Mouse (Mus musculus): Measurements from ENCODE around the gene Cdkn2c. TPM values are rescaled to one million over a fixed set of nuclear protein-coding genes. Genes with fewer than 3 reads are reported as not detected.

Cdkn2c gene
- polyA plus RNA-seq, 1 experiment = 21.7 TPM

DNA sequence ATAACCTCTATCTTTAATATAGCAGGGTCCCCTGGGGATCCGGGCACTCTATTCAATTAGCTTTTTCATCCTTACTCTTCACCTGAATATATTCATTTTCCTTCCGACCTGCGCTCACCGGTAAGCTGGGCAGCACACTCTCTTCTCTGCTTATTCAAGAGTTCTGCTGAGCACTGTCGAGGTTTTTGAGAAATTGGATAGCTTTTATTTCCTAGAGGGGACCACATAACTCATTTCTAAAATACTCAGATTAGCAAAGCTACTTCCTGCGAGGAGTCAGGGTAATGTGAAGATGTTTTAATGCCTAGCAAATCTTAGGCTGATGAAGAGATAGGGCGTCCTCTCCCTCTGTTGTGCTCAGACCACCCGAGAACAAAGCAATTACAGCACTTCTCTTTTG is 8.2 kb downstream of the Cdkn2c start:
- no peak overlapping the region for H3K27ac ChIP-seq (ENCODE audit: insufficient read depth, low read length)
- peaks cover 3% of the 10 kb centered on the region; the same call in 1 of the 2 replicates for H3K4me1 ChIP-seq (ENCODE audit: control insufficient read depth, insufficient read depth, low read length)
- TF ChIP-seq POLR2A (IDR thresholded peaks at IDR 0.05; ENCODE audit: low read depth, low read length) = no peak
- TF ChIP-seq CTCF (IDR thresholded peaks at IDR 0.05; ENCODE audit: borderline replicate concordance, insufficient read depth, low read length) = no peak
- H3K4me3 ChIP-seq (ENCODE audit: insufficient read depth, low read length) = no peak overlapping the region

GRCm38 (mm10) chr4:109657851-109658500 is 9.0 kb downstream of the Cdkn2c start:
- H3K4me1 ChIP-seq (ENCODE audit: control insufficient read depth, insufficient read depth, low read length) = peaks cover 3% of the 10 kb centered on the region; the same call in 1 of the 2 replicates
- H3K4me3 ChIP-seq (ENCODE audit: insufficient read depth, low read length) = peak overlapping the region; percentile 53
- H3K27ac ChIP-seq (ENCODE audit: insufficient read depth, low read length) = no peak overlapping the region
- TF ChIP-seq CTCF (IDR thresholded peaks at IDR 0.05; ENCODE audit: borderline replicate concordance, insufficient read depth, low read length) (no peak), POLR2A (IDR thresholded peaks at IDR 0.05; ENCODE audit: low read depth, low read length) (no peak)

- Histone ChIP-seq H3K4me1 (ENCODE audit: control insufficient read depth, insufficient read depth, low read length) (peaks cover 3% of the 10 kb centered on the region; the same call in 1 of the 2 replicates), H3K4me3 (ENCODE audit: insufficient read depth, low read length) (peak overlapping the region; percentile 53)
- TF ChIP-seq POLR2A (IDR thresholded peaks at IDR 0.05; ENCODE audit: low read depth, low read length) (no peak), CTCF (IDR thresholded peaks at IDR 0.05; ENCODE audit: borderline replicate concordance, insufficient read depth, low read length) (no peak)
Measured at GRCm38 (mm10) chr4:109657021-109657850, 9.8 kb downstream of the Cdkn2c start.

GRCm38 (mm10) chr4:109656301-109656700 is 10.7 kb downstream of the Cdkn2c start:
- Histone ChIP-seq H3K4me1 (ENCODE audit: control insufficient read depth, insufficient read depth, low read length) (peaks cover 3% of the 10 kb centered on the region; the same call in 1 of the 2 replicates), H3K4me3 (ENCODE audit: insufficient read depth, low read length) (no peak overlapping the region), H3K27ac (ENCODE audit: insufficient read depth, low read length) (no peak overlapping the region)
- TF ChIP-seq POLR2A (IDR thresholded peaks at IDR 0.05; ENCODE audit: low read depth, low read length) (no peak), CTCF (IDR thresholded peaks at IDR 0.05; ENCODE audit: borderline replicate concordance, insufficient read depth, low read length) (no peak)

More at GRCm38 (mm10) chr4:109657021-109657850, 9.8 kb downstream of the Cdkn2c start:
- no peak overlapping the region for H3K27ac ChIP-seq (ENCODE audit: insufficient read depth, low read length)

GRCm38 (mm10) chr4:109655738-109656137 is 11.3 kb downstream of the Cdkn2c start:
- TF ChIP-seq POLR2A (IDR thresholded peaks at IDR 0.05; ENCODE audit: low read depth, low read length) (no peak), CTCF (IDR thresholded peaks at IDR 0.05; ENCODE audit: borderline replicate concordance, insufficient read depth, low read length) (no peak)
- H3K4me3 ChIP-seq (ENCODE audit: insufficient read depth, low read length) = no peak overlapping the region
- H3K27ac ChIP-seq (ENCODE audit: insufficient read depth, low read length) = no peak overlapping the region
- H3K4me1 ChIP-seq (ENCODE audit: control insufficient read depth, insufficient read depth, low read length) = peaks cover 3% of the 10 kb centered on the region; the same call in 1 of the 2 replicates

- Histone ChIP-seq H3K4me1 (ENCODE audit: control insufficient read depth, insufficient read depth, low read length) (peaks cover 3% of the 10 kb centered on the region; the same call in 1 of the 2 replicates), H3K27ac (ENCODE audit: insufficient read depth, low read length) (no peak overlapping the region), H3K4me3 (ENCODE audit: insufficient read depth, low read length) (no peak overlapping the region)
- TF ChIP-seq CTCF (IDR thresholded peaks at IDR 0.05; ENCODE audit: borderline replicate concordance, insufficient read depth, low read length) = no peak
- no peak for TF ChIP-seq POLR2A (IDR thresholded peaks at IDR 0.05; ENCODE audit: low read depth, low read length)
Measured at GRCm38 (mm10) chr4:109654701-109655100, 12.3 kb downstream of the Cdkn2c start.

DNA sequence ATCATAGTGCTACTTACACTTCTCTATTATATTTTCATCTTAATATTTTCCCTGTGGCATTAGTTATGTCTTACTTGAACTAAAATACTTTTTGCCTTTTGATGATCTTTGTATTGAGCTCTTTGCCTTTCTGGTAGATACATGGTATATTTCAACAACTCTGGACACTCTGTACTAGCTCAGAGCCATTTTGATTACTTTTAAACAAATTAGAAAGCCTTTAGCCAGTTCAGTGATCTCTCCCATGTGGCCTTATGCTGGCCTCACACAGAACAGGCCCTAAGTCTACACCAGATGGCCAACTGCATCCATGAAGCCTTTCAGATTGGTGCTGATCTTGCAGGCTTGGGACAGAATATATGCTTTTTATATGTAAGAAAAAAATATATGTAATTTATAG is 13.7 kb downstream of the Cdkn2c start:
- Histone ChIP-seq H3K27ac (ENCODE audit: insufficient read depth, low read length) (no peak overlapping the region), H3K4me1 (ENCODE audit: control insufficient read depth, insufficient read depth, low read length) (peaks cover 3% of the 10 kb centered on the region; the same call in 1 of the 2 replicates), H3K4me3 (ENCODE audit: insufficient read depth, low read length) (no peak overlapping the region)
- TF ChIP-seq CTCF (IDR thresholded peaks at IDR 0.05; ENCODE audit: borderline replicate concordance, insufficient read depth, low read length) (no peak), POLR2A (IDR thresholded peaks at IDR 0.05; ENCODE audit: low read depth, low read length) (no peak)

DNA sequence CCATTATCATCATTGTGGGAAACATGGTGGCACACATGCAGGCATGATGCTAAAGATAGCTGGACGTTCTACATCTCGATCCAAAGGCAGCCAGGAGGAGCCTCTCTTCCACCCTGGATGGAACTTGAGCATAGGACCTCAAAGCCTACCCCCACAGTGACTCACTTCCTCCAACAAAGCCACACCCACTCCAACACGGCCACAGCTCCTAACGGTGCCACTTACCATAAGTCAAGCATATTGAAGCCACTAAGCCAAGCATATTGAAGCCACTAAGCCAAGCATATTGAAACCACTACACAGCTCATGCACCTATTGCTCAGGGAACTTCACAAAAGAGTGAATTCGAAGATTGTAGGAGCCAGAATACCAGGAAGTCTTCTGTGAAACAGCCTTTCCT is 17.7 kb downstream of the Cdkn2c start:
- TF ChIP-seq POLR2A (IDR thresholded peaks at IDR 0.05; ENCODE audit: low read depth, low read length) (no peak), CTCF (IDR thresholded peaks at IDR 0.05; ENCODE audit: borderline replicate concordance, insufficient read depth, low read length) (no peak)
- H3K4me3 ChIP-seq (ENCODE audit: insufficient read depth, low read length) = no peak overlapping the region
- no peak overlapping the region for H3K27ac ChIP-seq (ENCODE audit: insufficient read depth, low read length)
- peaks cover 2% of the 10 kb centered on the region; the same call in 1 of the 2 replicates for H3K4me1 ChIP-seq (ENCODE audit: control insufficient read depth, insufficient read depth, low read length)

GRCm38 (mm10) chr4:109647281-109647680 is 19.7 kb downstream of the Cdkn2c start:
- H3K4me3 ChIP-seq (ENCODE audit: insufficient read depth, low read length) = no peak overlapping the region
- no peak overlapping the region for H3K27ac ChIP-seq (ENCODE audit: insufficient read depth, low read length)
- peaks cover 2% of the 10 kb centered on the region; the same call in 1 of the 2 replicates for H3K4me1 ChIP-seq (ENCODE audit: control insufficient read depth, insufficient read depth, low read length)
- TF ChIP-seq POLR2A (IDR thresholded peaks at IDR 0.05; ENCODE audit: low read depth, low read length) (no peak), CTCF (IDR thresholded peaks at IDR 0.05; ENCODE audit: borderline replicate concordance, insufficient read depth, low read length) (no peak)

- TF ChIP-seq CTCF (IDR thresholded peaks at IDR 0.05; ENCODE audit: borderline replicate concordance, insufficient read depth, low read length) (no peak), POLR2A (IDR thresholded peaks at IDR 0.05; ENCODE audit: low read depth, low read length) (no peak)
- Histone ChIP-seq H3K27ac (ENCODE audit: insufficient read depth, low read length) (no peak overlapping the region), H3K4me1 (ENCODE audit: control insufficient read depth, insufficient read depth, low read length) (no peaks in the 10 kb centered on the region), H3K4me3 (ENCODE audit: insufficient read depth, low read length) (no peak overlapping the region)
Measured at GRCm38 (mm10) chr4:109641451-109641850, 25.5 kb downstream of the Cdkn2c start.
